Mouse (Mus musculus) stomach, postnatal 0 days (tissue): ENCODE data around the gene Baiap2l2.

ENCODE experiments used
- CTCF ChIP-seq: IDR thresholded peaks from 2 replicates; pipeline ENCODE4 v1.5.1; 2016; ENCODE audit warnings: antibody characterized with exemption, low read depth, mild to moderate bottlenecking, moderate library complexity
- EP300 ChIP-seq: optimal IDR thresholded peaks from 2 replicates; pipeline ENCODE3; 2016; ENCODE audit warnings: antibody characterized with exemption

DNA sequence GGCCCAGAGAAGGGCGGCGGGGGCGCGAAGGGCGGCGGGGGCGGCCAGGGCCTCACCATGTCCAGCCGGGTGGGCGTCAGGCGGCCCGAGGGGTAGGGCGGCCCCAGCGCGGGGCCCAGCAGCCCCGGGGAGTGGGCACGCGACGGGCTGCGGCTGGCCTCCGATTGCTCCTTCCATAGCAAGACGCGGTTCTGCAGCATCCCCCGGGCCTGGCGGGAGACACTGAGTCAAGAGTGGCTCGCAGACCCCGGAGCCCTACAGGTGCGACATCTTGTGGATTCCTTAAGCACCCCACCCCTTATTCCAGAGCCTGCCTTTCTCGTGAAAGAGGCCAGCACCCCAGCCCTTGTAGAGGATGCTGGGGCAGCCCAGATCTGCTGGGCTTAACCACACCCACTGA, 23.6 kb downstream of the Baiap2l2 start:
- TF ChIP-seq EP300 (no peak), CTCF (peak; percentile 25; the same call in 1 of the 2 replicates)
